Mouse (Mus musculus) gastrocnemius, adult 8-10 months (tissue): ENCODE data around the gene Gm7075. TPM values are rescaled to one million over a fixed set of nuclear protein-coding genes. Genes with fewer than 3 reads are reported as not detected.
A peak's percentile ranks its signal among the peaks of the same experiment; 100 is the strongest.
"Not testable (repeated sequence)": the region's sequence is repeated elsewhere in the genome, so short reads cannot be mapped to it uniquely, and the experiment has no call there.

Experiments used
- DNase-seq, 2 experiments: peaks; one replicate each; pipeline ENCODE4 v3.0.0; 2022; ENCODE audit warnings: low spot score in 2 of 2
- total RNA-seq, 4 experiments: library from RNA; stranded (reverse); gene quantifications; 2 replicates each; pipeline ENCODE4 v1.2.4; 2022

Gene Gm7075
- not detected for total RNA-seq

GRCm38 (mm10) chr10:63421739-63422735 lies at the start of gene Gm7075:
Gm7075 (minus strand) TSS chr10:63421789.
- peak; percentile 27 to 42 for DNase-seq

- no peak for DNase-seq
Measured at GRCm38 (mm10) chr10:63460935-63461334, 39.3 kb upstream of the Gm7075 start.

GRCm38 (mm10) chr10:63457292-63458128 lies 35.9 kb upstream of the Gm7075 start:
- no peak for DNase-seq

GRCm38 (mm10) chr10:63455110-63455878 lies 33.7 kb upstream of the Gm7075 start:
- DNase-seq = no peak

GRCm38 (mm10) chr10:63453926-63454325 lies 32.3 kb upstream of the Gm7075 start:
- no peak for DNase-seq

- DNase-seq = not testable (repeated sequence)
Measured at GRCm38 (mm10) chr10:63444602-63445387, 23.2 kb upstream of the Gm7075 start.

- no peak for DNase-seq
Measured at GRCm38 (mm10) chr10:63439694-63440228, 18.2 kb upstream of the Gm7075 start.

GRCm38 (mm10) chr10:63438736-63439262 lies 17.2 kb upstream of the Gm7075 start:
- DNase-seq = no peak

GRCm38 (mm10) chr10:63432887-63433286 lies 11.3 kb upstream of the Gm7075 start:
- no peak for DNase-seq

- DNase-seq = no peak
Measured at GRCm38 (mm10) chr10:63432099-63432498, 10.5 kb upstream of the Gm7075 start.

GRCm38 (mm10) chr10:63431221-63431736 lies 9.7 kb upstream of the Gm7075 start:
- no peak for DNase-seq

GRCm38 (mm10) chr10:63429785-63430305 lies 8.3 kb upstream of the Gm7075 start, which contains the start of gene Ctnna3:
Ctnna3 (plus strand) TSS chr10:63430098.
- peak; percentile 77 to 87 for DNase-seq

GRCm38 (mm10) chr10:63429380-63429779 lies 7.8 kb upstream of the Gm7075 start:
- DNase-seq = peak; percentile 96

GRCm38 (mm10) chr10:63429023-63429340 lies 7.4 kb upstream of the Gm7075 start:
- no peak for DNase-seq

GRCm38 (mm10) chr10:63428243-63429022 lies 6.8 kb upstream of the Gm7075 start:
- no peak for DNase-seq

- no peak for DNase-seq
Measured at GRCm38 (mm10) chr10:63427146-63427545, 5.6 kb upstream of the Gm7075 start.

GRCm38 (mm10) chr10:63424475-63424814 lies 2.9 kb upstream of the Gm7075 start:
- DNase-seq = no peak

- DNase-seq = no peak
Measured at GRCm38 (mm10) chr10:63423591-63424474, 2.2 kb upstream of the Gm7075 start.
